Mouse (Mus musculus) lung, adult 2 months (tissue): ENCODE measurements around the gene Jph3.

ENCODE experiments used
- CTCF ChIP-seq: fragments of 200-500 bp; IDR thresholded peaks from 2 replicates; pipeline ENCODE4 v1.5.1; 2011; ENCODE audit warnings: mild to moderate bottlenecking, low read length, control low read depth; ENCODE audit not compliant: insufficient read depth
- POLR2A ChIP-seq: fragments of 200-500 bp; IDR thresholded peaks from 2 replicates; pipeline ENCODE4 v1.6.1; 2011; ENCODE audit warnings: low read depth, mild to moderate bottlenecking, control low read depth, low read length, borderline replicate concordance; ENCODE audit errors: extremely low read depth

DNA sequence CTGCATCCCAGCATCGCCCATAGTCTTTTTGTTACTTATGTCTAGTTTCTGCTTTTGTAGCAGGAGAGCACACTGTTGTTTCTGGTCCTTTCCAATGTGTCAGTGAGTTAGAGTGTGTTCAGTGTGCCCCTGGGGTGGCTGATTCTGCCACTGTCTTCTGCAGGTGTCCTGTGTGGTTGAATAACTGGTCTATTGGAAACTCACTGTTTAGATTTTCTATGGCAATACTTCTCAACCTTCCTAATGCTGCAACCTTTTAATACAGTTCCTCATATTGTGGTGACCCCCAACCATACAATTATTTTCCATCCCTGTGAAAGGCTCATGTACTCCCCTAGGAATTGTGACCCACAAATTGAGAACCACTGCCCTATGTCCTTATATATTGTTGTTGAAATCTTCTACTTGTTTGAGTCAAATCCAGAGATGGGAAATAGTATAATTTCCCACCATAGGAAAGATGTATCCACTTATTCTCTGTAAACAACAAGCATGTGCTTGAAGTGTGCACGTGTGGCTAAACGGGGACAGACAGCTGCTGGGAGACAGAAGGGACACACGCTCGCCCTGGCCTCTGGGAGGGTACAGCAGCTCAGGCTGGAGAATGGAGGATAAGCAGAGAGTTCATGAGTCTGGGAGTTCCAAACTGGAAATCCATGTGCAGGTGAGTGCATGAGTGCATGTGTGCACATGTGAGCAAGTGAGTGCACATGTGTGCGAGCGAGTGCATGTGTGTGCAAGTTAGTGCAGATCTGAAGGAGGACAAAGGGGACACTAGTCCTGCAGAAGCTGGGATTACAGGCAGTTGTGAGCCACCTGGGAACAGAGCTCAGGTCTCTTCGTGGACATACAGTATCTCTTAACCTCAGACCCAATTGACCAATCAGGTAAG is 112.9 kb downstream of the Jph3 start:
- TF ChIP-seq CTCF = no peak
- no peak for TF ChIP-seq POLR2A
